Mouse (Mus musculus): ENCODE measurements around the gene Spsb1. TPM values are rescaled to one million over a fixed set of nuclear protein-coding genes. Genes with fewer than 3 reads are reported as not detected.

Spsb1 gene
- polyA plus RNA-seq, 1 experiment from 2014 or later = 11.2 TPM

GRCm38 (mm10) chr4:149871014-149871413 lies 83.8 kb downstream of the Spsb1 start:
- Histone ChIP-seq H3K27ac (peak overlapping the region; percentile 56), H3K27me3 (ENCODE audit: poor library complexity, severe bottlenecking) (no peaks in the 10 kb centered on the region), H3K36me3 (replicated peaks) (no peaks in the 10 kb centered on the region), H3K4me1 (peaks cover 39% of the 10 kb centered on the region), H3K9me3 (no peaks in the 10 kb centered on the region), H3K4me3 (no peak overlapping the region)
- DNase-seq (ENCODE audit: extremely low spot score, low spot score) = no peak
- 70% methylated on average over 11 of the region's 11 CpGs for WGBS

DNA sequence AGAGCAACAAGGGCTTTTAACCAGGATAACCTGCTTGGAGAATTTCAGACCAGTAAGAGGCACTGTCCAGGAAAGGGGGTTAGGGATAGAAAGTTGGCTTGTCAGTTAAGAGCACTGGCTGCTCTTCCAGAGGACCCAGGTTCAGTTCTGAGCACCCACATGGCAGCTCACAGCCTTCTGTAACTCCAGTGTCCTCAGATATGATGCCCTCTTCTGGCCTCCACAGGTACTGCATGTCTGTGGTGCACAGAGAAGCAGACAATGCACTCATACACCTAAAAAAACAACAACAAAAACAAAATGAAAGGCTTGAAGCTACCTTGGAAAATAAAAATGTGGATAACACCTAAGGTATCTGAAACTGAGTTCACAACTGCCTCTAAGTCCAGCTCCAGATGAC lies 84.4 kb downstream of the Spsb1 start:
- peaks cover 33% of the 10 kb centered on the region for H3K4me1 ChIP-seq
- no peak for DNase-seq (ENCODE audit: extremely low spot score, low spot score)
- H3K27ac ChIP-seq = no peak overlapping the region
- H3K36me3 ChIP-seq (replicated peaks) = no peaks in the 10 kb centered on the region
- H3K4me3 ChIP-seq = no peak overlapping the region
- H3K27me3 ChIP-seq (ENCODE audit: poor library complexity, severe bottlenecking) = no peaks in the 10 kb centered on the region
- H3K9me3 ChIP-seq = no peaks in the 10 kb centered on the region

DNA sequence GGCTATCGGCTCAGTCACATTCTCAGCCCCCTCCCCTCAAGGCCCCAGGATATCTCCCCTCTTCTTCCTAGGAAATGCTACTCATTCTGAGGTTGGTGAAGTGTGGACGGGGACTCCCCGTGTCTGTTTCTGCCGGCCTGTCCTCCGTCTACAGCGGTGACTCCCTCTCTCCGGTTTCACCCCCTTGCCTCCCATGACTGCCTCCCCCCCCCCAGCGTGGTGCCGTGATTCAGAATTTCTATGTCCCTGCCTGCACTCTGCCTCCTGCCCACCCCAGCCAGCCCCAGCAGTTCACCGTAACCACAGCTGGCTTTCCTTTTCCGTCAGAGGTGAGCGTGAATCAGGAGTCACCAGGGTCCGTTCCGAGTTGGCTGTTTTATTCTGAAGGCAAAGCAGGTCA lies 86.1 kb downstream of the Spsb1 start:
- 78% methylated on average over 14 of the region's 14 CpGs for WGBS
- no peak for DNase-seq (ENCODE audit: extremely low spot score, low spot score)
- Histone ChIP-seq H3K27ac (peak overlapping the region; percentile 58; the same call in 1 of the 2 replicates), H3K4me3 (no peak overlapping the region), H3K9me3 (no peaks in the 10 kb centered on the region), H3K27me3 (ENCODE audit: poor library complexity, severe bottlenecking) (no peaks in the 10 kb centered on the region), H3K4me1 (peaks cover 19% of the 10 kb centered on the region; the same call in 1 of the 2 replicates), H3K36me3 (replicated peaks) (no peaks in the 10 kb centered on the region)

GRCm38 (mm10) chr4:149868009-149868408 lies 86.8 kb downstream of the Spsb1 start:
- no peaks in the 10 kb centered on the region for H3K9me3 ChIP-seq
- peaks cover 19% of the 10 kb centered on the region; the same call in 1 of the 2 replicates for H3K4me1 ChIP-seq
- no peak for DNase-seq (ENCODE audit: extremely low spot score, low spot score)
- no peaks in the 10 kb centered on the region for H3K36me3 ChIP-seq (replicated peaks)
- no peaks in the 10 kb centered on the region for H3K27me3 ChIP-seq (ENCODE audit: poor library complexity, severe bottlenecking)
- H3K27ac ChIP-seq = no peak overlapping the region
- H3K4me3 ChIP-seq = no peak overlapping the region
- WGBS = 72% methylated on average over 9 of the region's 9 CpGs

DNA sequence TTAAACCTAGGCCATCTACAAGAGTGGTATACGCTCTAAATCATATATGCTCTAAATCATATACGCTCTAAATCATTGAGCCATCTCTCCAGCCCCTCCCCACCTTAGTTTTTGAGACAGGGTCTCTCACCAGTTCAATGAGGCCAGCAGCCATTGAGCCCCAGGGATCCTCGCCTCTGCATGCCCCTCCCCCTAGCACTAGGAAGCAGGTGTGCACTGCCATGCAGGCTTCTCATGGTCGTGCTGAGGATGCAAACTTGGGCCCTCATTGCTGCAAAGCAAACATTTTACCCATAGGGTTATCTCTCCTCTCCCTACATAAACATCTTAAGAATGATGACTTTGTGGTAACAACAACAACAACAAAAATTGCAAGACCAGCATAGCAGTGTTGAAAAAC lies 87.5 kb downstream of the Spsb1 start:
- Histone ChIP-seq H3K27me3 (ENCODE audit: poor library complexity, severe bottlenecking) (no peaks in the 10 kb centered on the region), H3K4me3 (no peak overlapping the region), H3K9me3 (no peaks in the 10 kb centered on the region), H3K27ac (no peak overlapping the region), H3K4me1 (peaks cover 19% of the 10 kb centered on the region; the same call in 1 of the 2 replicates), H3K36me3 (replicated peaks) (no peaks in the 10 kb centered on the region)
- no peak for DNase-seq (ENCODE audit: extremely low spot score, low spot score)
- 72% methylated on average over 4 of the region's 4 CpGs for WGBS

DNA sequence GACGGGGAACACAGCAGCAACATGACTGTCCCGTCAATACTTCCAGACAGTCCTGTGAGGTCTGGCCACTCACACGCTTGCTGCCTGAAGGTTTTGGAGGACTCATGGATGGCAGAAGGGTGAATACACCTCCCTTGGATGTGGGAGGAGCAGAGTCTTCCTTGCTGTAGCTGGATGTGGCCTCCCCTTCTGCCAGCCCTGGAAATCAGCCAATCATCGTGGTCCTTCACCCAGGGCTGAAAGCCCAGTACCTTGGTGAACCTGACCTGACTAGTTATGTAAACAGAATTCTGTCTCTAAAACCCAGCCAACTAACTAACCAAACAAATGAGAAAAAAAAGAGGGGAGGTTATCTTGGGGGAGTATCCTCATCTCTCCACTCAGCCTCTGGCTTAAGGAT lies 90.4 kb downstream of the Spsb1 start:
- Histone ChIP-seq H3K9me3 (no peaks in the 10 kb centered on the region), H3K36me3 (replicated peaks) (no peaks in the 10 kb centered on the region), H3K4me1 (0 out of 2 replicates have a peak, but pooled peaks cover 5% of the 10 kb centered on the region), H3K27ac (no peak overlapping the region), H3K27me3 (ENCODE audit: poor library complexity, severe bottlenecking) (no peaks in the 10 kb centered on the region), H3K4me3 (no peak overlapping the region)
- DNase-seq (ENCODE audit: extremely low spot score, low spot score) = no peak
- 93% methylated on average over 4 of the region's 4 CpGs for WGBS

GRCm38 (mm10) chr4:149863522-149863921 lies 91.3 kb downstream of the Spsb1 start:
- no peaks in the 10 kb centered on the region for H3K36me3 ChIP-seq (replicated peaks)
- no peak overlapping the region for H3K4me3 ChIP-seq
- 0 out of 2 replicates have a peak, but pooled peaks cover under 1% of the 10 kb centered on the region for H3K4me1 ChIP-seq
- H3K9me3 ChIP-seq = no peaks in the 10 kb centered on the region
- H3K27me3 ChIP-seq (ENCODE audit: poor library complexity, severe bottlenecking) = no peaks in the 10 kb centered on the region
- no peak for DNase-seq (ENCODE audit: extremely low spot score, low spot score)
- 88% methylated on average over 9 of the region's 9 CpGs for WGBS
- H3K27ac ChIP-seq = no peak overlapping the region

- WGBS = 87% methylated on average over 6 of the region's 6 CpGs
Measured at GRCm38 (mm10) chr4:149860393-149860792, 94.5 kb downstream of the Spsb1 start.

DNA sequence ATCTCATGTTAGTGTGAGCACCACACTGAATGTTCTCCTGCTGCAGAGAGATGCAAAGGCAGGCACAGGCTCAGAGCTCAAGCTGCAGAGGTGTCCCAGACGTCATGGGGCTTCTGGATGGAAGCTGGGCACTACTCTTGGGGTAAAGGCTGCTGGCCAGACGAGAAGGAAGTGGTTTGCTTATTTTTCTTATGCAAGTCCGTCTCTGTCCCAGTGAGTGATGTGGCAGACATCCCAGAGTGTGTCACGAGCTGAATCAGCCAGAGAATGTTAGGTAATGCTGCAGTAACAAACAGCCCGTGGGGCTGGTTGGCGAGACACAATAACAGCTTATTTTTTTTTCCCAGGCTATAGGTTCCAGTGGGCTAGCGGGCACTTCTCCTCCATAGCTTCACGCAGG lies 96.3 kb downstream of the Spsb1 start:
- no peak for DNase-seq (ENCODE audit: extremely low spot score, low spot score)
- H3K4me3 ChIP-seq = no peak overlapping the region
- no peak overlapping the region for H3K27ac ChIP-seq
- peaks cover 16% of the 10 kb centered on the region for H3K27me3 ChIP-seq (ENCODE audit: poor library complexity, severe bottlenecking)
- 80% methylated on average over 8 of the region's 8 CpGs for WGBS
- H3K36me3 ChIP-seq (replicated peaks) = no peaks in the 10 kb centered on the region
- H3K9me3 ChIP-seq = no peaks in the 10 kb centered on the region
- peaks cover 38% of the 10 kb centered on the region for H3K4me1 ChIP-seq

More at GRCm38 (mm10) chr4:149860393-149860792, 94.5 kb downstream of the Spsb1 start:
- Histone ChIP-seq H3K27me3 (ENCODE audit: poor library complexity, severe bottlenecking) (peaks cover 8% of the 10 kb centered on the region; the same call in 1 of the 2 replicates), H3K4me1 (peaks cover 21% of the 10 kb centered on the region), H3K36me3 (replicated peaks) (no peaks in the 10 kb centered on the region), H3K9me3 (no peaks in the 10 kb centered on the region), H3K27ac (no peak overlapping the region), H3K4me3 (no peak overlapping the region)
- no peak for DNase-seq (ENCODE audit: extremely low spot score, low spot score)

- peaks cover 16% of the 10 kb centered on the region for H3K27me3 ChIP-seq (ENCODE audit: poor library complexity, severe bottlenecking)
- H3K36me3 ChIP-seq (replicated peaks) = no peaks in the 10 kb centered on the region
- H3K4me1 ChIP-seq = peaks cover 39% of the 10 kb centered on the region
- 86% methylated on average over 6 of the region's 6 CpGs for WGBS
- H3K27ac ChIP-seq = no peak overlapping the region
- no peaks in the 10 kb centered on the region for H3K9me3 ChIP-seq
- DNase-seq (ENCODE audit: extremely low spot score, low spot score) = no peak
- H3K4me3 ChIP-seq = no peak overlapping the region
Measured at GRCm38 (mm10) chr4:149858097-149858496, 96.7 kb downstream of the Spsb1 start.

GRCm38 (mm10) chr4:149857688-149858087 lies 97.2 kb downstream of the Spsb1 start:
- DNase-seq (ENCODE audit: extremely low spot score, low spot score) = no peak
- 82% methylated on average over 3 of the region's 3 CpGs for WGBS
- Histone ChIP-seq H3K4me1 (peaks cover 39% of the 10 kb centered on the region), H3K27ac (no peak overlapping the region), H3K36me3 (replicated peaks) (no peaks in the 10 kb centered on the region), H3K4me3 (no peak overlapping the region), H3K27me3 (ENCODE audit: poor library complexity, severe bottlenecking) (peaks cover 16% of the 10 kb centered on the region), H3K9me3 (no peaks in the 10 kb centered on the region)

- H3K27ac ChIP-seq = peak overlapping the region; percentile 15; the same call in 1 of the 2 replicates
- H3K9me3 ChIP-seq = no peaks in the 10 kb centered on the region
- 76% methylated on average over 19 of the region's 19 CpGs for WGBS
- H3K4me3 ChIP-seq = no peak overlapping the region
- peaks cover 39% of the 10 kb centered on the region for H3K4me1 ChIP-seq
- H3K36me3 ChIP-seq (replicated peaks) = no peaks in the 10 kb centered on the region
- peaks cover 16% of the 10 kb centered on the region for H3K27me3 ChIP-seq (ENCODE audit: poor library complexity, severe bottlenecking)
- no peak for DNase-seq (ENCODE audit: extremely low spot score, low spot score)
Measured at GRCm38 (mm10) chr4:149855892-149856807, 98.7 kb downstream of the Spsb1 start.

DNA sequence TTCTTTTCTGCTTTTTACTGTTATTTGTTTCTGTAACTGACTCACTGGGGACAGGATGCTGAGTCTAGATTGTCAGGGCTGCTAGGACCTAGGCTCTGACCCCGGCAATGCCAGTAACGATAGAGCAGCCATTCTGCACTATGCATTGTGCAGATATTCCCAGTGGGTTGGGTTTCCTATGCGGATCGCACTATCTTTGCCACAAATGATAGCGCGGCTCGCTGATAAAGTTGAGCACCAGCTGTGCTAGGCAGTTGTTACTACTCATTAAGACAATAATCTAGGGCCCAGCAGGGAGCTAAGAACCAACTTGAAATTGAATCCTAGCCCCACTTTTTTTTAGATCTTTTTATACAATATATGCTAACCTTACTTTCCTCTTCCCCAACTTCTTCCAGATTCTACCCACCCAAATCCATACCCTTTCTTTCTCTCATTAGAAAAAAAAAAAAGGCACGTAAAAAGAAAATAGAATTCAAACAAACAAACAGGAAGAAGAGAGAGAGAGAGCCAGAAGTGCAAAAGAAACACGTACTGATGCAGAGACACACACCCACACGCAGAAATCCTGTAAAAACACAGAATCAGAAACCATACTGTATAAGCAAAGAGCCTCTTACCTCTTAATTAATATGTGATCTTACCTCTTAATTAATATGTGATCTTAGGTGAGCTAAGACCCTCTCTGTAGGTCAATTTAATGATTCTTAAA lies 99.5 kb downstream of the Spsb1 start:
- H3K27me3 ChIP-seq (ENCODE audit: poor library complexity, severe bottlenecking) = peaks cover 16% of the 10 kb centered on the region
- DNase-seq (ENCODE audit: extremely low spot score, low spot score) = no peak
- H3K9me3 ChIP-seq = no peaks in the 10 kb centered on the region
- 86% methylated on average over 10 of the region's 10 CpGs for WGBS
- no peak overlapping the region for H3K27ac ChIP-seq
- H3K4me3 ChIP-seq = no peak overlapping the region
- no peaks in the 10 kb centered on the region for H3K36me3 ChIP-seq (replicated peaks)
- H3K4me1 ChIP-seq = peaks cover 39% of the 10 kb centered on the region

All from forebrain, embryonic 10.5 days (tissue).